Mouse (Mus musculus): ENCODE measurements around the gene Hmx1. TPM values are rescaled to one million over a fixed set of nuclear protein-coding genes. Genes with fewer than 3 reads are reported as not detected.

The Hmx1 gene
- not detected in 2 replicates for total RNA-seq (2015)
- total RNA-seq (2017): not detected in 2 replicates

DNA sequence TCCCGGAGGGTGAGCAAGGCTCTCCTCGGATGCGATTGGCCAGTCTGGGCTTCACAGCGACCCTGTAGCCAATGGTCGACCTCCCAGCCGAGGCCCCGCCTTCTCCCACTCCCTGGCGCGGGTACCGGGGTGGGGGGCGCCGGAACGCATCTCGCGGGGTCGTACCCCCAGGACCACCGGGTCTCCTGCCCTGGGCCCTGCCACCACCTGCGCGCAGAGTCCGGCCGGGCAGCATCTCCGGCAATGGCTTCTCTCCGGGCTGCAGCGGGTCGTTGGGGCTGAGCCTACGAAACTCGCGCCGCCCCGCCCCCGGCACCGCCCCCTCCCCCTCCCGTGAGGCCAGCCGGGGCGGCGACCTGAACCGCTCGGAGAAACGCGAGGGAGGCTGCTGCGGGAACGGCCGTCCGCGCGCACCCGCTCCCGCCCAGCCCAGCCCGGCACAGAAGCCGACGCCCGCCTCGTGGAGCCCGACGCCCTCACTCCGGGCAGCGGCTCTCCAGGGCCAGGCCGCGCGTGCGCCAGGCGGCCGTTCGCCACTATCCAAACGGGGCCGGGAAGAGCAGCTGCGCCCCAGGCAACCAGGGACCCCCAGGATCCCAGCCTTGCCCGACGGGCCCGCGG is at the start of gene Hmx1:
Gene Hmx1 (plus strand): TSS at position 618 of the 621 bp plus-strand sequence.
- ATAC-seq (ENCODE audit: poor library complexity, severe bottlenecking): no peak

DNA sequence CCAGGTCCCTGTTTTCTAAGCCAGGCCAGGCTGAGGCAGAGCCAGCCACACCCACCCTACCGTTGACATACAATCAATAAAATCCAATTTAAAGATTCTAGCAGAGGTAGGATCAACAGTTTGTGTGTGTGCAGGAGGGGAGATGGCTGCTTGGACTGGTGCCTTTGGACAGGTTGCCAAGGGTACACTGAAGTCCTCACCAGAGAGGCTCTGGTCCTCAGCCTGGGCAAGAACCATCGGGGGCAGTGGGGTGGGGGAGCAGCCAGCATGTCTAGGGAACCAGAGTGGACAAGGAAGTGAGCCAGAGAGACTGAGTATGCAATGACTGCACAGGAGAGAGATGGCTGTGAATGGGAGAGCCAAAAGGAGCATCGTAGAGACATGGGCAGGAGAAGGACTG is 43.8 kb upstream of the Hmx1 start:
- no peak for ATAC-seq (ENCODE audit: poor library complexity, severe bottlenecking)

DNA sequence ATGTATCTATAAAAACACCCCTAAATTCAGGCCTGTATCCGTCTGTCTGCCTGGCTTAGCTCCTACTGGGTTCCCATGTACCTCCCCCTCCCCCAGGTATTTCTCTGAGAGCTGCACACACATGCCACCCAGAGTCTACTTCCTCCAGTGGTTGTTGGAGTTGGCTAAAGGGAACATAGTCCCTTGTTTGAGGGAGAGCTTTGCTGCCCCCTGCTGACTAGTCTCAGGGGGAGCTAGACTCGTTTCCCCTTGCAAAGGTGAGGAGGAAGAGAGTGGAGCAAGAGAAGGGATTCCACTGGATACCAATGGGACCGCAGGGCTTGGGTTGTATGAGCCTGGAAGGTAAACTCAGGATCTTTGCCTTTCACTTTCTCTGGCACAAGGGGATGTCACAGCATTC is 40.1 kb upstream of the Hmx1 start:
- no peak for ATAC-seq (ENCODE audit: poor library complexity, severe bottlenecking)

DNA sequence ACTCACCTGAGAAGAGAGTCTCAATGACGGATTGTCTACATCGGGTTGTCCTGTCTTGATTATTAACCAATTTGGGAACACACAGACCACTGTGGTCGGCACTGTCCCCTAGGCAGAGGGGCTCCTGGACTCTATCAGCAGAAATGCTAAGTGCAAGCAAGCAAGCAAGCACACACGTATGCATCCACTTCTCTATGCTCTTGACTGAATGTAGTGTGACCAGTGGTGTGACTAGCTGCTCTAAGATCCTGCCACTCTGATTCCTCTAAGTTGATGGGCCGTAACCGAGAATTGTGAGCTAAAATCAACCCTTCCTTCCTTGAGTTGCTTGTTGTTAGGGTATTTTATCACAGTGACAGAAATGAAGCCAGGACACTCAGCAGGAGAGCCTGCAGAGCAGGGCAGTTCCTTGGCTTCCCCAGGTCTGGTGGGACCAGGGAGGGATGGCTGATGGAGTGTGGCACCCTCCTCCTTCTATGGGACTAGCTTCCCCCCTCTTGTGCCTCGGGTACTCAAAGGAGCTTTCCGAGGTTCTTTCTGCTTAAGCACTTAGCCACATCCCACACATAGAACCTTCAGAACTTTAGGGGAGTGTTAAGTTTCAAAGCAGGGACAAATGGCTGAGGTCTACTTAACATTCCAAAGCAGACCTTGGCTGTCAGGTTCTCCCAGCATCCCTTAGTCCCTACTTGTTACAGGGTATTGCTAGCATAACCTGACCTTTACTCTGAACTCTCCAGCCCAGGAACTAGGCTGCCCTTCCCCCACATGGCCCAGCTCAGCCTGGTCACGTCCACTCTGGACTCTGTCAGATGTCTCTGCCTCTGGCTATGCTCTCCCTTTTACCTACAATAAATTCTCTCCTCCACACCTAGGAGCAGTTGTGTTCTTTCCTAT is 31.1 kb upstream of the Hmx1 start:
- no peak for ATAC-seq (ENCODE audit: poor library complexity, severe bottlenecking)

DNA sequence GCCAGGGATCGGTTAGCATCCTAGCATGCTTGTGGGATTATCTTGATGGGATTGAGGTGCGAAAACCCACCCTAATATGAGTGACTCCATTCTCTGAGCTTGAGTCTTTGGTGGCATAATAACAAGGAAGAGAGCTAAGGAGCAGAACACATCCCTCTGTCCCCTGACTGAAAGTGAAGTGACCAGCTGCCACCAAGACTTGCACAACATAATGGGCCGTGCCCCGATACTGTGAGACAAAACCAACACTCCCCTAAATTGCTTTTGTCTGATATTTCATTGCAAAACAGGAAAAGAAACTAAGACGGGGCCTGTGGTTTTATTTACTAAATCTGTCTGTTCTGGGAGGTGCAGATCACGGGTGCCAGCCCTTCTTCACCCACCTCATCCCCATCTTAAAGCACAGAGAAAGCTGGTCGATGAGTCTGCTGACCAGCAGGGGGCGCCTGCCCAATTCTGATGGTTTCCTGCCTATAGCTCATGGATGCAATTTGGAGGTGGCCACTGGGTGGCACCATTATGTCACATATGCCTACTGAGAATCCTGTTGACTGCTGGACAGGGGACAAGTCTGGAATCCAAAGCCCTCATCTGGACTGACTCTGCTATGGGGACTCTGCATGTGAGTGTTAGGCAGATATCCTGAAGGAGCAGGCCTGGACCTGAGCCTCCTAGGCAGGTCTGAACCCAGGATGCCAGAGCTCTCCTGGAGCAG is 27.2 kb upstream of the Hmx1 start:
- ATAC-seq (ENCODE audit: poor library complexity, severe bottlenecking): peak; percentile 81

DNA sequence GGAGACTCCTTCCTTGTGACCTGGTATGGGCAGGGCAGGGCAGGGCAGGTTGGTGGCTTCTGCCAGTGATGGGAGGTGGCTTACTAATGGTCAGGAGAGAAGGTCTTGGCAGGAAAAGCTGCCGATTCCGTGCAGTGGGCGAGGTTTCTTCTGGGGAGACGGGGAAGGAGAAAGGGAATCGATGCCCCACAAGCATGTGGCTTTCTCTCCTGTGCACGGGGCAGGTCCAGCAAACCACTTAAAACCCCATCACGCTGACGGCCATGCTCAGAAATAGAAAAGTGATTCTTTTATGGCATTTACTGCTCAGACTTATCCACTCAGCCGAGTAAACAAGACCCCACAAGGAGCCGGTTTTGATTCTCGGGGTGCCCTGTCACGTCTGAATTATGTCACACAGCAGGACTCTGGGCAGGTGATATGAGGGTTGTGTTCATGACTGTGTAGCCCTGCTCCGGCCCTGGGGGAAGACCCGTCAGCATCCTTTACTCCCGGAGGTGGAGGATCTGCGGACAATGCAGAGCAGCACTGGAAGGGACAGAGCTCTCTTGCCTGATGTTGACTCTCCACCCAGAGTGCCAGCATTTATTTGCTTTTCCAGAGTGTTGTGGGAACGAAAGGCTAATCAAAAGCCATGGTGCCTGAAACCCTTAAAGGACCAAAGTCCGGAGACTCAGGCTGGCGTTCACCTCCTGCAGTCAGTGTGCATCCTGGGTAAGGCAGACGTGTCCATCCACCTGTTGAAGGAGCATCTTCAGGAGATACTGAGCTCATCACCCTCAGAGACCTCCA is 22.5 kb upstream of the Hmx1 start:
- ATAC-seq (ENCODE audit: poor library complexity, severe bottlenecking): no peak

DNA sequence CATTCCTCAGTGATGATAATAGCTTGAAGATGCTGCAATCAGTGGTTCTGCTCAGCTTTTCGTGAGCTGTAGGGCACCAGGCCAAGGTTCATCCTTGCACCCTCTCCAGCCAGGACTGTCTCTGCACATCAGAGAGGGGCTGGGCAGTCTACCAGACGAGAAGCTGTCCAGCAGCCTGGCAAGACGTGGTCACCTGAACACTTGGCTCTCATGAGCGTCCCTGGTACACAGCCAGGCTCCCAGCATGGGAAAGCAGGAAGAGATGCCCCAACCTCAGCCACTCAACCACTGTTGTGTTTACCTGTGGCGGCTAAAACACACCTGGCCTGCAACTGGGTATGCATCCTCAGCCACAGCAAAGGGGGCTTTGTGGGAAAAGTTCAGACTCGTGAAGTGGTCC is 20.0 kb upstream of the Hmx1 start:
- no peak for ATAC-seq (ENCODE audit: poor library complexity, severe bottlenecking)

DNA sequence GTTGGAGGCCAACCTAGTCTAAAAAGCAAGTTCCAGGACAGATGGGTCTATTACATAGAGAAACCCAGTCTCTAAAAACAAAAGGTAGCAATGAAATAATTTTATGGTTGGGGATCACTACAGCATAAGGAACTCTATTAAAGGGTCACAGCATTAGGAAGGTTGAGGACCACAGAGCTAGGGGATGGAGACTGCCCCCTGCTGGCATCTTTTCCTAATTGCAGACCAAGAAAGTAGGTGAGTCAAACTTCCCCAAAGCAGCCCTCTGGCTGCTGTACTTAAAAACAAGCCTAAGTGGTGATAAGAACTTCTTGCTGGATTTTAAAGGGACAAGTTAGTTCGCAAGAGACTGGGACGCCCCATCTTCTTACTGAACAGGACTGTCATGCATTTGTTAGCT is 9.8 kb upstream of the Hmx1 start:
- no peak for ATAC-seq (ENCODE audit: poor library complexity, severe bottlenecking)

DNA sequence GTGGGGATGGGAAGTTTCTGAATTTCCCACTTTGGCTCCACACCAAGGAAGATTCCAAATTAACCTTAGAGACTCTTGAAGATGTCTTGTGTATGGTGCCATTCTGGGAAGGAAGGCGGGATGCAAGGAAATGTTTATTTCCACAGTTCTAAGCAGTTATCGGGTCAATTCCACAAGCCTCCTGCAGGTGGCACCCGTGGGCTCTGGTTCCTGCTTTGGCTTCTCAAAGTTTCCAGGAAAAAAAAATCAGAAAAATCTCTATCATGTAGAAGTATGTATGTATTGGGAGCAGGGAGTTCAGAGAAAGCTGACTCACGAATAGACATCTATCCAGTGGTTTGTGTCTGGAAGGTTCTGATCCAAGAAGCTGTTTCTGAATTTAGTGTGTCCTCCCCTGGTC is 9.1 kb upstream of the Hmx1 start:
- ATAC-seq (ENCODE audit: poor library complexity, severe bottlenecking): no peak

DNA sequence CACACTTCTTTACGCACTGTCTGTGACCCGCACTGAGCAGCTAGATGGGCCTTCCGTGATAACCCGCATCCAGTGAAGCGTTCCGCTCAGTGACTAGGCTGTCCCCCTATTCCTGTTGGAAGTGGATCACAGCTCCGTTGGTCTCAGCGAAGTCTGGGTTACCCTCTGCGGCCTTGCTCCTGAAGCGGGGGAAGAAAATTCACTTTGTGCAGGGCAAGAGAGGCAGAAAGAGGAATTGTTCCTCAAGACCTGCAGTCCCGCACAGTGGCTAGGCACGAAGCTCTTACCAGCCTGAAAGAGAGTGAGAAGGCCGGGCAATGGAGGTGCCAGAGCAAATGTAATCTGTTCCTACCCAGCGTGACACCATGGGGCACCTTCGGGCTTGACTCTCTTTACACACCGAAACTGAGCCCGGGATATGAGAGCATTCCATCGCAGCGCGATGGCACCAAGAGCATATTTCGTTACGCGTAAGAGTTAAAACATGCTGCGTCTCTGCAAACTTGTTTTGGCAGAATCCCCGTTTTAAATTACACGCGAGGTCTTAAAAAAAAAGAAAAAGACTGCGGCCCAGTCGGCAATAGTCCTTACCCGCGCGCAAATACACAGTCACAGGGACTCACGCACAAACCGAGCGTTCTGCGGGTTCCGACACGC is 946 bp upstream of the Hmx1 start:
- no peak for ATAC-seq (ENCODE audit: poor library complexity, severe bottlenecking)

DNA sequence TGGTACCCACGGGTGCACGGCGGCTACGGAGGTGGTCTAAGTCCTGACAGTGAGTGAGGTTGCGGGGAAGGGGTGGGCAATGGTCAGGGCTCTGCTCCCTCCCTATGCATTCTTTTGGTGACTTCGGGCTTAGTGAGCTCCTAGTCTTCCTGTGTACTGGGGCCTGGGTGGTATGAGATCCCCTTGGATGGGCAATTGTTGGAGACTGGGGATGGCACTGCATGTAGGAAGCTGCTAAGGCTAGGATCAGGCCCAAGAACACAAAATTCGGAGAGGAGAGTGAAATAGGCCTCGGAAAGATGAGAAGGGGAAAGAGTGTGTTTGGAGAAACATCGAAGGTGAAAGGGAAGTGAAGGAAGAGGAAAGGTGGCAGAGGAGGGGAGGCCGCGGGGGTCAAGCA is 533 bp downstream of the Hmx1 start:
- no peak for ATAC-seq (ENCODE audit: poor library complexity, severe bottlenecking)

DNA sequence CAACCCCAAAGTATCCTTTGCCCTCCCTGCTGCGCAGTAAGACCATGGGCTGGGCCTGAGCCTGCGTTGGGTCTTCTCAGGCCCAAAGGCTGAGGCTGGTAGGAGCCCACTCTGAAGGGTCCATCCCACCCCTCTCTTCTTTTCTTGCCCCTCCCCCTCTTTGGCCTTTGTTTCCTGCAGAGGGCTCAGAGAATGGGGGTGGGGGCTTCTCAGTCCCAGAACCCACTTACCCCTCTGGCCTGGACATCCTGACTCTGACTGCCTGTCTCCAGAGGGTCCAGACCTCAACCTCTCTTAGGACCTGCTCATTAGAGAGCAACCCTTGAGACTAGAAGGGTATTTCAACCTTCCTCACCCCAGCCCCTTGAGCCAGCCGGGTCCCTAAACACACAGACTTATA is 1.0 kb downstream of the Hmx1 start:
- ATAC-seq (ENCODE audit: poor library complexity, severe bottlenecking): no peak

DNA sequence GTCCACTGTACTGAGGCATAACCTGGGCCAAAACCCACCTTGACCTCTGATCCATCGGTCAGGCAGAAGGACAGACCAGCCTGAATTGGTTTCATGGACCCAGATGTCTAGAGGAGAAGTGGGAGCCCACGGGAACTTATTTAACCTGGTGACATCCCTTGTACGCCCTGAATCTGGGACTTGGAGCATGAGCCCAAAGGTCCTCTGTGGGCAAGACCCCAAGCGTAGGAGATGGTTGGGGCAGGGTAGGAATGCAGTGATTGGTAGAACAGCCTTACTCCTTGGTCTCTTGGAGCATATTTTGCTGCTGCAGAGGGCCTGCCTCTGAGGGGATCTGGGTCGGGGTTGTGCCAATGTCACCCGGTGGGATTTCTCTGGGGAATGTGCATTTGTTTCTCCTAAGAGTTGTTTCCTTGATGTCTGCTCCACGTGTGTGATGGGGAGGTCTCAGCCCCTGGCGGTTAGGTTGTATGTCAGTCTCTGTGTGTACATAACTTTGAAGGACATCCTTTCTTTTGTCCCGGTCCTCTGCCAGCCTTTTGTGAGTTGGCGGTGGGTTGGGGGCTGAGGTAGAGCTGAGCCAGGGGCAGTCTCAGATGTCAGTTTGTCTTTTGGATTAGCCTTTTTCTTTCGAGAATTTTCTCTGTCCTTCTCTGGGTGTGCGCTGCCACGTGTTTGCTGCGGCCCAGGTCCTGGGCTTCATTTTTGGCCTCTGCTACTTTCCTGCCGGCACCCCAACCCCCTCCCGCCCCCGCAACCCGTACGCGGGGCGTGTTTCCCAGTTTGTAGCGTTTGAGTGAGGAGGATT is 2.1 kb downstream of the Hmx1 start:
- no peak for ATAC-seq (ENCODE audit: poor library complexity, severe bottlenecking)

DNA sequence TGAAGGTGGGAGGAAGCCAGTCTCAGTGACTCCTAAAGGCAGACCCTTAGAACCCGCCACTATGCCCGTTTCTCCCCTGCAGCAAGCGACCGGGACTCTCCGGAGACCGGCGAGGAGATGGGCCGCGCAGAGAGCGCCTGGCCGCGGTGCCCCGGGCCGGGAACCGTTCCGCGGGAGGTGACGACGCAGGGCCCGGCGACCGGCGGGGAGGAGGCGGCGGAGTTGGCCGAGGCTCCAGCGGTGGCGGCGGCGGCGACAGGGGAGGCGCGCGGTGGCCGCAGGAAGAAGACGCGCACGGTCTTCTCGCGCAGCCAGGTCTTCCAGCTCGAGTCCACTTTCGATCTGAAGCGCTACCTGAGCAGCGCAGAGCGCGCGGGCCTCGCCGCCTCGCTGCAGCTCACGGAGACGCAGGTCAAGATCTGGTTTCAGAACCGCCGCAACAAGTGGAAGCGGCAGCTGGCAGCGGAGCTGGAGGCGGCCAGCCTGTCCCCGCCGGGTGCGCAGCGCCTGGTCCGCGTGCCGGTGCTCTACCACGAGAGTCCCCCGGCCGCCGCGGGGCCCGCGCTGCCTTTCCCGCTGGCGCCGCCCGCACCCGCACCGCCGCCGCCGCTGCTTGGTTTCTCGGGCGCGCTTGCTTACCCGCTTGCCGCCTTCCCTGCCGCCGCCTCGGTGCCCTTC is 2.9 kb downstream of the Hmx1 start:
- ATAC-seq (ENCODE audit: poor library complexity, severe bottlenecking): no peak

DNA sequence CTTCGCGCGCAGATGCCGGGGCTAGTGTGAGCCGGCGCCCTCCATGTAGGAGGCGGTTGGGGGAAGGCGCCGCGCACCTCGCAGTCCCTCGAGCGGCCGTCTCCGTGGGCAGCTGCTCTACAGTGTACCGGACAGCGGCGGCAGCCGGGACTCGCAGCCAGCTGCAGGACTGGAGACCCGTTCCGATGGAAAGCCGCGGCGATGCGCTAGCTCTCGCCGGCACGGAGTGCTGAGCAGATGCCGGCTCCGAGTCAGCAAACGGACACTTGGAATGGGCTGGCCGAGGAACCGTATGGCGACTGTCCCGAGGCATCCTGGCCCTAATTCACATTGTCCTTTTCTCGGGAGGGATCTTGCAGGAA is 3.4 kb downstream of the Hmx1 start:
- ATAC-seq (ENCODE audit: poor library complexity, severe bottlenecking): no peak

DNA sequence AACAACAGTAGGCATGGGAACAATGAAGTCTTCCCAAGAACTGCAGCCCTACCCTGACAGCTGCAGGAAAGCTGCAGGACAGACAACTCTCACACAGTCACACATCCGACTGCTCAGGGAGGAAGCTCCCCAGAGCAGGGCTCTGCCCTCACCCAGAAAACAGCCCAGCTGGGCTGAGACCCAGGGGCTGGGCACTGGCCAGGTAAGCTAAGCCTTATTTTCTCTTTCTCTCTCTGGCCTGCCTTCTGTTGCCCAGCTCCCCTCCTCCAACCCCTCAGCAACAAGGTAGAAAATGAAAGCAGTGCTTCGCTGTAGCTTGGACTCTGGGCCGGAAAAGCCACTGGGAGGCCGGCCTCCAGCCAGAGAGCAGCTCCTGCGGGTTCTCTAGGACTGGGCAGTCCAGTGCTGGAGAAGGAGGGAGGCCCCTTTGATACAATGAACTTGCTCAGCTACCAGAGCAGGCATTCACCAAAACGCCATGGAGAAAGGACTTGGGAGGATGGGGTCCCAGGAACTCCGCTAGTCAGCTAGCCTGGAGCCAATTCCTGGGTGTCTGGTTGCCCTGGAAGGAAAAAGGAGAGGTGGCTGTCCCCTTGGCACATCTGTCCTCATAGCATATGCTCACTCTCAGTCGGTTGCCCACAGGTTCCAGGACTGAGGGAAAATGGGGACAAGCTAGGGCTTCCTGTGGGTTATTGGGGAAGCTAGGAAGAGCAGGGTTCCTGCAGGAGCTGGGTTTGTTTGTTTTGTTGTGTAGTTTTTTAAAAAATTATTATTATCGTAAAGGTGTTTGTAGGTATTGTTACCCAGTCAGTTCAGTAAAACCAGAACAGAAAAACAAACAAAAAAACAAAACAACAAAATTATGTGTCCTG is 6.9 kb downstream of the Hmx1 start:
- ATAC-seq (ENCODE audit: poor library complexity, severe bottlenecking): no peak

DNA sequence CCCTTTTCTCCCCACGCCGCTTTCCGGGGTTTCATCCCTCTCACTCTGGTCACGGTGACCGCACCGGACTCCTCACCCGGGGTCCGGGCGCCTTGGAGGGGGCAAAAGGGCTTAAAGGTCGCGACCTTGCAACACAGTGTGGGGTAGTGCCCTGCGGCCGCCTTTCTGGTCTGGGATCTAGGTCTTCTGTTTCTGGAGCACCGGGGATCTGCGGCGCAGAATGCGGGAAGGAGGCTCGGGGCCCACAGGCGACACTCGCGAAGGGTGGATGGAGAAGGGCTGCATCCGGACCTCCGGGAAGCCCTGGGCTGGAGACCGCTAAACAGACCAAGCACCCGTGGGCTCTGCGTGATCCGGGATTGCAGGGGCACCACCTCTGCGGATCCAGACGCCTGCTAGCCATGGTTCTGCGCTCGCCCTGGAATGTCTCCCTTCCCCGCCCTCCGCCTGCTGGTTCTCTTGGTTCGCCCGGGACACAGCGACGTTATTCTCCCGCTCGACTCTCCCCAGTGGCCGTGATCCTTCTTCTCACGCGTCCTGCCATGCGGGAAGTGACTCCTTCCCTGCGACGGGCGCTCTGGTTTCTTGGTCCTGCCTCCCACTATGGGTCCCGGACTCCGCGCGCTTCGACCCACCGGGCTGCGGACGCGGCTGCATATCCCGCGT is 8.2 kb downstream of the Hmx1 start:
- no peak for ATAC-seq (ENCODE audit: poor library complexity, severe bottlenecking)
